ENCODE assay signal across 7 mouse cellular contexts in the genomic region with DNA sequence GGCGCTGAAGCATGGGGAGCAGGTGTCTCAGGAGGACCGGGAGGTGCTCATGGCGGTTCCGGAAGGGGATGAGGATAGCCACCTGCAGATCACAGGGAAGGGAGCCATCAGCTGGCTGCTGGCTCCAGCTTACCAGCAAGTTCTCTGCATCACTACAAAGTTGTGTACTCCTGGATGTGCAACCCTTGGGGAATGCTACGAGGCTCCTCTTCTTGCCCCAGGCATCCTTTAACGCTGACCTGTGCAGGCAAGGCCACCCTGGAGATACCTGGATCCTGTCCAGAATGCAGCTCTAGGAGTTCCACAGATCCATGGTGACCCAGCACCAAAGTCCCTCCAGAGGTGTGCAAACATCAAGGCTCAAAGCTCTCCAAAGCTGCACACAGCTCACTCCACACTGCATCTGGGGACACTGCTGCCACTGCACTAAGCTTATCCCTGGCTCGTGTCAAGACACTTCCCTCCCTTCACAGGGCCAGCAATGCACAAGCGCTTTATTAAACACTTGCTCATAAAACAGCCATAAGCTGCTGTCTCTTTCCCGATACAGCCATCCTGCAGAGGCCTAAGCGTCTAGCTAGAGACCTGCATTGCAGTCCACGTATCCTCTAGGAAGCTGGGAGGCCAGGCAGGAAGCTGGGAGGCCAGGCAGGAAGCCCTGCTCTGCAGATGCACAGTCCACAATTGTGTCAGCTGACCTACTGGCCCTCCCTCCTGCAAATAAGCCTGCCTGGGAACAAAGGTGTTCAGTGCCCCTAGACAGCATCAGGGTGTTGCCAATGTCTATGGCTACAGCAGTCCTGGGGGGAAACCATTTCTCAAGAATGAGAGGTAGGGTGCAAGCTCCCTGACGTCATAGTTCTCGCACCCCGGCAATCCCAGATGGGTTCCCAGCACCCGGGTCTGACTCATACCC. TPM values are rescaled to one million over a fixed set of nuclear protein-coding genes. Genes with fewer than 3 reads are reported as not detected.
DNase-seq lines count a peak whose midpoint lies in the region; ATAC-seq lines count a peak whose summit lies in the region.

No protein-coding gene starts in this region.

- H3K9ac ChIP-seq in liver, embryonic 13.5 days = no peak overlapping the region; the same call in 1 of the 2 replicates
- no peak overlapping the region for H3K9ac ChIP-seq in liver, embryonic 11.5 days (ENCODE audit: low read depth, low read length)

- peaks cover 11% of the 10 kb centered on the region for H3K4me1 ChIP-seq in liver, embryonic 13.5 days (replicated peaks)
- H3K4me1 ChIP-seq in liver, embryonic 11.5 days (replicated peaks; ENCODE audit: control insufficient read depth, insufficient read depth, low read length) = peaks cover 3% of the 10 kb centered on the region; the same call in 1 of the 2 replicates

- DNase-seq in liver, embryonic 13.5 days = no peak
- no peak for DNase-seq in liver, embryonic 11.5 days (ENCODE audit: low spot score)
- DNase-seq in cerebellum, adult 18-20 months = peak; percentile 35 to 54
- DNase-seq in heart, adult 9 months (ENCODE audit: low spot score in 2 of 2) = peak; percentile 39 to 65
- peak; percentile 41 for DNase-seq in kidney, adult 9 months
- peak; percentile 60 for DNase-seq in lung, postnatal 10 days
- DNase-seq in ovary, postnatal 10 days (ENCODE audit: low spot score) = no peak

- peaks cover 48% of the 10 kb centered on the region for H3K36me3 ChIP-seq in liver, embryonic 13.5 days
- peaks cover 19% of the 10 kb centered on the region; the same call in 1 of the 2 replicates for H3K36me3 ChIP-seq in liver, embryonic 11.5 days (ENCODE audit: control insufficient read depth, insufficient read depth, low read length)

- no peak overlapping the region for H3K27ac ChIP-seq in liver, embryonic 13.5 days
- H3K27ac ChIP-seq in liver, embryonic 11.5 days (ENCODE audit: low read depth, low read length) = no peak overlapping the region

- 69% methylated on average over 15 of the region's 15 CpGs for WGBS in liver, embryonic 13.5 days (ENCODE audit: insufficient replicate concordance)
- 83% methylated on average over 15 of the region's 15 CpGs for WGBS in liver, embryonic 11.5 days

- no peaks in the 10 kb centered on the region for H3K27me3 ChIP-seq in liver, embryonic 13.5 days
- H3K27me3 ChIP-seq in liver, embryonic 11.5 days (replicated peaks; ENCODE audit: control insufficient read depth, insufficient read depth, low read length) = no peaks in the 10 kb centered on the region

- H3K4me3 ChIP-seq in liver, embryonic 13.5 days (replicated peaks) = no peak overlapping the region
- H3K4me3 ChIP-seq in liver, embryonic 11.5 days (ENCODE audit: low read depth, low read length) = no peak overlapping the region

- peak; percentile 29; the same call in 1 of the 2 replicates for ATAC-seq in liver, embryonic 13.5 days (ENCODE audit: low read depth)
- no peak for ATAC-seq in liver, embryonic 11.5 days (replicated peaks; ENCODE audit: low FRiP score)

- no peak overlapping the region for H3K4me2 ChIP-seq in liver, embryonic 13.5 days
- H3K4me2 ChIP-seq in liver, embryonic 11.5 days = no peak overlapping the region

- H3K9me3 ChIP-seq in liver, embryonic 13.5 days (replicated peaks) = no peaks in the 10 kb centered on the region
- no peaks in the 10 kb centered on the region for H3K9me3 ChIP-seq in liver, embryonic 11.5 days (ENCODE audit: control insufficient read depth, low read length)

RNA-seq across cellular contexts. Expression of gene B4galt5, which starts 42.1 kb away (rescaled TPM):
- 2.9 and 3.2 TPM in 2 replicates for polyA plus RNA-seq in liver, embryonic 13.5 days (2015; fragmentation: Nextera tagmentation; extraction: Ambion mirVana)
- polyA plus RNA-seq in liver, embryonic 11.5 days (2014; fragmentation: Nextera tagmentation; extraction: Ambion mirVana) = 8.0 and 11.8 TPM in 2 replicates

Comparison
In these comparisons a context has a peak if more than half of its experiments do, and no peak if none do; other contexts are left out.
1. DNase-seq: peak in cerebellum, adult 18-20 months (2 of 2), heart, adult 9 months (2 of 2), kidney, adult 9 months (single experiment) and lung, postnatal 10 days (single experiment); none in liver, embryonic 13.5 days (single experiment), liver, embryonic 11.5 days (single experiment) and ovary, postnatal 10 days (single experiment).